Mouse (Mus musculus) heart, adult 11 months (tissue): ENCODE results near the gene Fam161a.

Experiments
- DNase-seq: peaks from one replicate; pipeline ENCODE4 v3.0.0; 2022

The Fam161a gene

DNA sequence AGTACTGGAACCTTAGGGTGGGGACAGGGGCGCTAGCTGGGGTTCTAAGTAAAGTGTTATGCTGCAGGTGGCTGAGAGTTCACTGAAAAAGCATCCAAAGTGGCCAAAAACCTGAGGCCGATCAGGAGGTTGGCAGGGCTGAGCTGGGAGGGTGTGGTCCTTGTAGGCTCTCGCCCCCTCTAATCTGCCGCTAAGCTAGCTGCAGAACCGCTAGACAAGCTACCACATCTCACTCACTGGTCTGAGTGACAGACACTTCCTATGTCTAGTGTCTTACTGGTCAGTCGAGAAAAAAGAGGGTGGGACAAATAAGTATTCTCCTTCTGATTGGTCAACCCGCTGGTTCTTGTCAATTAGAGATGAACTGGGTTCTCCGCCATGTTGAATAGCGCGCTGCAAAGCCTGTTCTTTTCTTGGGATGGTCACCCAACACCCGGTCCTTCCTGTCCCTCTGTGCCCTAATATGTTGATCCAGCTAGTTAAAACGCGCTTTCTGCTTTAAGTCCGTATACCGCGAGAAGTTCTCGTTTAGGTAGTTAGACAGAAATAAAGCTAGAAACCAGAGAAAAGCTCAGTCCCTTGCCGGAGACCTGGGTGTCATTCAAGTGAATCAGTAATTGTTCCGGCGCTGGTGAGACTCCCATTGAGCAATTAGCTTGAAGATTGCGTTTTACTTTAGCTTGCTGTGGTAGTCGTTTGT is at the start of gene Fam161a:
Gene Fam161a (plus strand): TSS at position 51 of the 700 bp plus-strand sequence.
- peak; percentile 99 for DNase-seq

DNA sequence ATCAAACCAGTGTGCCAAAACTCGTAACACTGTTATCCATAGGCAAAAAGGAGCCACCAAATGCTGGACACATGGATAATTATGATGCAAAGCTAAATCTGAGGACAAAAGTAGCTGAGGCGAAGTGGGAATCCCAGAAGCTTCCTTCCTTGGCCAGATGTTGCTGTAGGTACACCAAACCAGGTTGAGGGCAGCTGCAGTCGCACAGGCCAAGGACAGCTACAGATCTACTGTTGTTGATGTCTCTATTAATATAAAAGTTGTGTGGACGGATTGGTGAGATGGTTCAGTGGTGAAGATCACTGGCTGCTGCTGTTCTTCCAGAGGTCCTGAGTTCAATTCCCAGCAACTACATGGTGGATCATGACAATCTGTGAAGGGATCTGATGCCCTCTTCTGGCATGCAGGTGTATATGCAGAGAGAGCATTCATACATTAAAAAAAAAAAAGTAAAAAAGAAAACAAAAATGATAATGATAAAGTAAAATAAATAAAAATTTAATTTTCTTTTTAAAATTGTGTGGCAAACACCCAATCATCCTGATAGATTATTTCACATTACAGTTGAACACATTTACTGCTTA is 49.4 kb upstream of the Fam161a start:
- DNase-seq = peak; percentile 51

DNA sequence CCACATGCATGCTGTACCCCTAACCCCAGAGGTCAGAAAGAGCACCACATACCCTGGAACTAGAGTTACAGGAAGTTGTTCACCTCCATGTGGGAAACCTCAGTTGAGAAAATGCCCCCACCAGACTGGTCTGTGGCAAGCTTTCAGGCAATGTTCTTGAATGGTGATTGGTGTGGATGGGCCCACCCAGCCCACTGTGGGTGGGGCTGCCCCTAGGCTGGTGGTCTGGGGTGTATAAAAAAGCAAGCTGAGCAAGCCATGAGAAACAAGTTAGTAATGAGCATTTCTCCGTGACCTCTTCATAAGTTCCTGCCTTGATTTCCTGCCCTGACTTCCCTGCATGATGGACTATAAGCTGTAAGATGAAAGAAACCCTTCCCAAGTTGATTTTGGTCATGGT is 45.2 kb upstream of the Fam161a start:
- peak; percentile 81 for DNase-seq

DNA sequence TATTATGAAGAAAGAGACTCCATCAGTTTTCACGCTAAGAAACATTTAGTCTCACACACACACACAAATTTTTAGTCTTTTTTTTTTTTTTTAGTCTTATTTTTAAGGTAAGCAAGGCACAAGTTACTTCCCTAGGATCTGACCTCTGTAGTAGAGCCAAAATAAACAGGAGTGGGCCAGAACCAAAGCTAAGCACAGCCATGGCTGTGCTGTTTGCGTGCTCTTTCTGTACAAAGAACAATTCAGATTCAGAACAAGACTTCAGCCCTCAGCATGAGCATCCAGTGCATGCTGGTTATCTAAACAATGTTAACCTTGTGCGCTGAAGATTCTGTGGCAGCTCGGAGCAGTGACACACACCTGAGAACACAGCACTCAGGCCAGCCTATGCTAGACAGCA is 42.9 kb upstream of the Fam161a start:
- peak; percentile 64 for DNase-seq

DNA sequence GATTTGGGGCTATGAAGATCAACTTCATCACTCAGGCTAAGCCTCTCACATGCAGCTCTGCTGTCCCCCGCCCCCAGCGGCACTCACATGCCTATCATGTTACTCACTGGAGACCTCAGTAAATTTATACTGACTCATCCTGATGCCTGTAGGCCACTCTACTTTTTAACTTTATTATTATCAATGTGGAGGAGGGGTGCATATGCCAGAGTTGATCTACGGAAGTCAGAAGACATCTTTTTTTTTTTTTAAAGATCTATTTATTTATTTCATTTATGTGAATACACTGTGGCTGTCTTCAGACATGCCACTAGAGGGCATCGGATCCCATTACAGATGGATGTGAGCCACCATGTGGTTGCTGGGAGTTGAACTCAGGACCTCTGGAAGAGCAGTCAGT is 41.8 kb upstream of the Fam161a start:
- DNase-seq = peak; percentile 87

DNA sequence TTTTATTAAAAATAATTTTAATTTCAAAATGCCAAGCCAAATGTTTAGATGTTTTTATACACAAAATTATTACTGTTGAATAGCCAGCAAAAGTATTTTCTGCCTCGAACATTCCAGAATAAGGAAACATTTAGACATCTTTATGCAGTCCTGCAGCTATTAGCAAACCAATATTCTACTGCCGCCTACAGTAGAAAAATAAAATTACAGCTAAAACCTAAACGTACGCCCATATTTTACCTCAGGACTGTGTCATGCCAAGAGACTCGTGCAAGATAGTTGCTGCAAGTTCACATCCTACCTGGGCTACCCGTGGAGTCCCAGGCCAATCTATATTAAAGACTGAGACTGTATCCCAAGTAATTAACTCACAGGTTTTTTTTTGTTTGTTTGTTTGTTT is 37.8 kb upstream of the Fam161a start:
- DNase-seq = no peak

DNA sequence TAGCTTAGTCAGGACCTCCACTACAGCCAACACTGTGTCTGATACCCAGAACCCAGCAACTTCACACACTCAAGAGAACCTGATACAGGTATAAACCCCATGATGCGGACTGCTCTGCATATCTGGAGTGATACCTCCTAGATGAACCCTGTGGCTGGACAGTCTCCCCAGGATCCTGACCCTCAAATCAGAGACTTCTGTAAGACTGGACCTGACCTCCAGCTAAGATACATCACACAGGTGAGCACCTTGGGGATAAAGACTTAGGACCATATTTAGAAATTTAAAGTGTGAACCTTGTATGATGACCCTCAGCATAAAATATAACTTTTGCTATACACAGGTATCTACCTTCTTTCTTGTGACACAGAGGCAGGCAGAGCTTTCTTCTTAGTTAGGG is 36.8 kb upstream of the Fam161a start:
- DNase-seq = peak; percentile 64

DNA sequence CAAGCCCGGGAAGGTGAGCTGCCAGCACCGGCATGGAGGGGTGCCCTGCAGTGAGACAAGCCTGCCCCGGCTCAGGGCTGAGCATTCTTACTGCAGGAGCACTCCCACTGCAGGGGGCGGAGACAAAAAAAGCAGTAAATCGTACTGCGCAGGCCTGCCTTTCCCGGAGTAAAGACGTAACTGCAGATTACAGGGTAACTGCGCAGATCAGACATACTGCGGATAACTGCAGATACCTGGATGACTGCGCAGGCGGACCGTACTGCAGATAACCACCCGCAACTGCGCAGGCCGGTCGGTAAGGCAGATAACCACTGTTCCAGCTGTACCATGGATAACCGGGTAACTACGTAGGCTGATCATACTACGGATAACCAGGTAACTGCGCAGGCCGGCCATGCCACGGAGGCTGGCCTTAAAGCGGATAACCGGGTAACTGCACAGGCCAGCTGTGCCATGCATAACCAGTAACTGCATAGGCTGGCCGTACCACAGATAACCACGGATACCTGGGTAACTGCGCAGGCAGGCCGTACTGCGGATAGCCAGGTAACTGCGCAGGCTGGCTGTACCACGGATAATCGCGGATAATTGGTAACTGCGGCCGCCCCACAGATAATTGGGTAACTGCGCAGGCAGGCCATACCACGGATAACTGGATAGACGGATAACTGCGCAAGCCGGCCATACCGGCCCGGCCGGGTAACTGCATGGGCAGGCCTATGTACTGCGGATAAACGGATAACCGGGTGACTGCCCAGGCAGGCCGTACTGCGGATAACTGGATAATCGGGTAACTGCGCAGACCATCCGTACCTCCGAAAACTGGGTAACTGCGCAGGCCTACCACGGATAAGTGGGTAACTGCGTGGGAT is 35.3 kb upstream of the Fam161a start, which contains the start of gene Zrsr1:
Gene Zrsr1 (plus strand): TSS at position 171 of the 875 bp plus-strand sequence.
- DNase-seq = peak; percentile 98

DNA sequence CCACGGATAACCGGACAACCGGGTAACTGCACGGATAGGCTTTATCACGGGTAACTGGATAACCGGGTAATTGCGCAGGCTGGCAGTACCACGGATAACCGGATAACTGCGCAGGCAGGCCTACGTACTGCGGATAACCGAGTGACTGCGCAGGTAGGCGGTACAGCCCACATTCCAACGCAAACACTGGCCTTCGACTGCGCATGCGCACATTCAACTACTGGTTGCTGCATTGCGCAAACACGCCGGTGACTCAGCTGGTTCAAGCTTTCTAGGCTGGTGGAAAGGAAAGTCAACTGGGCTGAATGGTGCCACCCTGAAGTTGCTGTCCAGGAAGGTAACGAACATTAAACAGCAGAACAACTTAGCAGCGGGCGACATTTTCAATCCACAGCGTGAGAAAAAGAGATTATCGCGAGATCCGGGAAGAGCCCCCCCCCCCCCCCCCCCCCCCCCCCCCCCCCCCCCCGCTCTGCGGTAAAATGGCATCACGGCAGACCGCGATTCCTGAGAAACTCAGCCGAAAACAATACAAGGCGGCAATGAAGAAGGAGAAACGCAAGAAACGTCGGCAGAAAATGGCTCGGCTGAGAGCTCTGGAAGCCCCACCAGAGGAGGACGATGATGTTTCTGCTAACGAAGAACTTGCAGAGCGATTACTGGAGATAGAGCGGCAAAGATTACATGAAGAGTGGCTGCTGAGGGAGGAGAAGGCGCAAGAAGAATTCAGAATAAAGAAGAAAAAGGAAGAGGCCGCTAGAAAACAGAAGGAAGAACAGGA is 34.4 kb upstream of the Fam161a start:
- peak; percentile 99 for DNase-seq

DNA sequence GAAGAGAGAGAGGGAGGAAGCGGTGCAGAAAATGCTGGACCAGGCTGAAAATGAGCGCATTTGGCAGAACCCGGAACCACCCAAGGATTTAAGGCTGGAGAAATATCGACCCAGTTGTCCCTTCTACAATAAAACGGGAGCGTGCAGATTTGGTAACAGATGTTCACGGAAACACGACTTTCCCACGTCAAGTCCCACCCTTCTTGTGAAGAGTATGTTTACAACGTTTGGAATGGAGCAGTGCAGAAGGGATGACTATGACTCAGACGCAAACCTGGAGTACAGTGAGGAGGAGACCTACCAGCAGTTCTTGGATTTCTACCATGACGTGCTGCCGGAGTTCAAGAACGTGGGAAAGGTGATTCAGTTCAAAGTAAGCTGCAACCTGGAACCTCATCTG is 33.7 kb upstream of the Fam161a start:
- peak; percentile 79 for DNase-seq

DNA sequence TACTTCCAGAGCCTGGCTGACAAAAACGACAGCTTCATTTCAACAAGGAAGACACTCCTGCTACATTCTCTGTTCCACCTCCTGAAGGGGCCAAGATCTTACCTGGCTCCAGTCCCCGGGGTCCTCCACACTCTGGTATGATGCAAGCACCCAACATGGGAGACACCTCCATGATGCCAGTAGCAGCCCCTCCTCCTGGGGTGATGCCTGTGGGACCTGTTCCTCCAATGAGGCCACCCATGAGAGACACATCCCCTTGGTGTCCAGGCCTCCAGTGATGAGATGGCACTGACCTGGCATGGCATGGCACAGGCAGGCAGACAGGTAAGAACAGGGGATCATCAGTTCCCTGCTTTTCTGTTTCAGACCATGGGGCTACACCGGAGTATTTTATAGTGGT is 29.1 kb upstream of the Fam161a start:
- peak; percentile 89 for DNase-seq

DNA sequence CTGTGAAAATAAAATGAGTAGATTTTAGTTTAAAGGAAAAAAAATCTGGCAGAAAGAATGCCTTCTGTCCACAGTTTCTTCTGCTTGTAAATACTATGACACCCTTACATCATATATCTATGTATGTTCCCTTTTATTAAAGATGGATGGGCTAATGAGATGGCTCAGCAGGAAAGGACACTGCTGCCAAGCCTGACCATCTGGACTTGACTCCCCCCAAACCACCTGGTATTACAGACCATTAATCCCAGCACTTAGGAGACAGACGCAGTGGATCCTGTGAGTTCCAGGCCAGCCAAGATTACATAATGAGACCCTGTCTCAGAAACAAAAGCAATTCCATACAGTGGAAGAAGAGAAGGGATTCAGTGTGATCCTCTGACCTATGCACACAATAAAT is 28.6 kb upstream of the Fam161a start:
- DNase-seq = peak; percentile 72

DNA sequence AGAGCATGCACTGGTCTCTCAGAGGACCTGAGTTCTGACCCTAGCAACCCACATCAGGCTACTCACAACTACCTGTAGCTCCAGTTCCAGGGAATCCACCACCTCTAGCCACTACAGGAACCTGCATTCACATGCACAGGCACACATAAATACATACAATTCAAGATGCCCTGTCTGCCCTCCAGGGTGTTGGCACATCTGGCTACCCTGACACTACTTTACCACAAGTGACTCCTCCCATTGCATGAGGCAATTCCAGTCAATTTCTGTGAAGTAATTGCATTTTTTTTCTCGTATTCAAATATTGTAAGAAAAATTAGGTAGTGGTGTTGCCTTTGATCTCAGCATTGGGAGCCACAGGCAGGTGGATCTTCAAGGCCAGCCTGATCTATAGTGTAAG is 28.1 kb upstream of the Fam161a start:
- DNase-seq = peak; percentile 76

DNA sequence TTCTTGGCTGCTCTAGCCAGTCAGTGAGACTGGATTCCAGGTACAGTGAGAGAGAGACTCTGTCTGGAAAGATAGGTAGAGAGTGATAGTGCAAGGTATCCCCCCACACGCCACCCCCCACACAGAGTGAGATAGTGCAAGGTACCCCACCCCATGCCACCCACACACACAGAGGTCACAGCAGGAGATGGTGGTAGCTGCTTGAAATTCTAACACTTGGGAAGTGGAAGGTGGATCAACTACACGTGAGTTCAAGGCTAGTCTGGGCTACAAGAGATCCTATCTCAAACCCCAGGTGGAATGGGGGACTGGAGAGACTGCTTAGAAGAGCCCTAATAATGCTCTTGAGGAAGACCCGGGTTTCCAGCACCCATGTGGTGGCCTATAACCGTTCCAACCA is 26.3 kb upstream of the Fam161a start:
- DNase-seq = peak; percentile 85

DNA sequence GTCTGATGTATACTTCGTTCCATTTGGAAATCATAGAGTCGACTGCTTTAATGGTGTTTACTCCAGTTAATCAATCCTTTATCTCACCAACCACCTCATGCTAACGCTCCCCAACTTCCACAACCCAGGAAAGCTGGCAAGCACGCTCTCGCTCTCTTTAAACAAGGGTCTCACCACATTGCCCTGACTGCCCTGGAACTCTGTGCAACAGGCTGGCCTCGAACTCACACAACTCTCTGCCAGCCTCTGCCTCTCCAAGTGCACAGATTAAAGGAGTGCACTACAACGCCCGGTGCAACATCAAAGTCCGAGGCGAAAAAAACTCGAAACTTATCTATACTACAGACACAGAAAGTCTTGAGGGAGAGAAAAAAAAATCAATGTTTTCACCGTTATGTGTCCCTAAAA is 25.8 kb upstream of the Fam161a start:
- DNase-seq = peak; percentile 92

DNA sequence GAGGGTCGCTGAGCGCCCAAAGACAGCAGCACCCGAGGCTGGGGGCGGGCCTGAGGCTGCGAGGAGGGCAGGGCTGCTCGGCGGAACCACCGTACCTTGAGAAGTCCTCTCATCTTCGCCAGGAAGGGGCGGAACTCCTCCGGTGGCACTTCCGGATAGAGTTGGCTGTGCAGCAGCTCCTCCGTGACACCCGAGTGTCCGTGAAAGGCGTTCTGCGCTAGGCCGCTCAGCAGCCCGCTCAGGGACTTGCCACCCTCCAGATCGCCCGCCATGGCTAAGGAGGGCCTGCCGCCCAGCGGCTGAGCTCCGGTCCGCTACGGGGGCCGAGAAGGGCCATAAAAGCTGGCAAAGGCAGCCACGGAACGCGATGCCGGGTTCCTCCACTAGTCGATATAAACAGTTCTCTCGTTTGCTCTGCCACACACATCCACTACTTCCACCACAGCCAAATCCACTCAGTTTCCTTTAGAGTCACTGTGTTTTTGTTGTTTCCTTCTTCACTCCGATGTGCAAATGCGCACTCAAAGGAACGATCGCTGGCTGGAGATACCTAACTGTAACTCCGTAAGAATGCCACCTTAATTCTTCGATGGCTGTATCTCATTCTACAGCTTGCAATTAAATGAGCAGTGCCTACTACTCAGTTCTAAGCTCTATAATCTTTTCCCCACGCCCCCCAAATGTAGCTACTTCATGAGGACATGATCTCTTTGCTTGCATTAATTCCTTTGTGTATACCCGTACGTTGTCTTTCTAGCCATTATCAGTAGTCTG is 25.2 kb upstream of the Fam161a start, which contains the start of the genes Gm28048 and Commd1:
Gene Gm28048 (minus strand): TSS at position 107 of the 774 bp plus-strand sequence.
Gene Commd1 (minus strand): TSS at position 399 of the 774 bp plus-strand sequence.
- peak; percentile 99 for DNase-seq

DNA sequence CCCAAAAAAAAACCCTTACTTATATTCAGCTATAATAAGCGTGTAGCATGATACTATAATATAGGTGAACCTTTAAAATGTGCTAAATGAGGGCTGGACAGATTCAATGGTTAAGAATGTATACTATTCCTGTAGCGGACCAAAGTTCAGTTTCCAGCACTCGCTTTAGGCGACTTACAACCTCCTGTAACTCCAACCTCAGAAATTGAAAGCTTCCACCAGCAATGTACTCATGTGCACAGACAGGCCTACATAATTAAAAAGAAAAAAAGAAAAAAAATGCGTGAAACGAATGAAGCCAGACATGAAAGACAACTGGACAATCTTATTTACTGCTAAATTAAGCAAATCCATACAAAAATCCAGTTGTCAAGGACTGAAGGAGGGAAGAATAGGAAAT is 24.5 kb upstream of the Fam161a start:
- no peak for DNase-seq

DNA sequence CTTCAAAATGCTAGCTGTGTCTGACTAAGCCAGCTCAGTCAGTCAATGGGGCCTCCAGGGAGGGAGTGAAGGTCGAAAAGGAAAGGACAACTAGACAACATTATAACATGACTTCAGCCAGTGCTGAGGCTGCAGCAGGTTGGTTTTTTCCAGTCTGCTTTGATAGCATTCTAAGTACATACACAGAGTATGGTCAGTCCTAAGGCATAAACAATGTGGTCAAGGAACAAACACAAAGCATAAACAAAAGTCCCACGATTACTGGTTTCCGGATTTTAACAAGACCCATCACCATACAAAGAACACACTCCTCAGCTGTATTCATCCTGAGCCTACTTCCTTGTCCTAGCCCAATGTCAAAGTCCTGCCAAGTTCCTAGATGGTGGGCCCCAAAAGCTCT is 21.8 kb upstream of the Fam161a start:
- DNase-seq = peak; percentile 65

DNA sequence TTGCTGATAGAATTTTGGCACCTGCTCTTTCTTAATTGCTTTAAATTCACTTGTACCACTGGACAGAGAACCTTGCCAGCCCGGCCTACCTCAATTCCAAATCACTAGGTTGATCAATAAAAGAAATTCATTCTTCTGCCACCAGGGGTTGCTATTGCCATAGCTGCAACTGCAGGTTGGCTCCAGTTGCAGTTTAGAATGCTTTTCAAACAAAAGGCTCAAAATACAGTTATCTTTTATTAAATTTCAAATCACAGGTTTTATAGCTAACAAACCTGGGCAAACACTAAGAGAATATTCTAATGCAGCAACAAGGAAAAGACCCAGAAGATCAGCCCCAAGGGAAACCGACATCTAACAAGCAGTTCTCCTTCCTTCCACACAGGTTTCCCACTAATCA is 20.0 kb upstream of the Fam161a start:
- DNase-seq = peak; percentile 74

DNA sequence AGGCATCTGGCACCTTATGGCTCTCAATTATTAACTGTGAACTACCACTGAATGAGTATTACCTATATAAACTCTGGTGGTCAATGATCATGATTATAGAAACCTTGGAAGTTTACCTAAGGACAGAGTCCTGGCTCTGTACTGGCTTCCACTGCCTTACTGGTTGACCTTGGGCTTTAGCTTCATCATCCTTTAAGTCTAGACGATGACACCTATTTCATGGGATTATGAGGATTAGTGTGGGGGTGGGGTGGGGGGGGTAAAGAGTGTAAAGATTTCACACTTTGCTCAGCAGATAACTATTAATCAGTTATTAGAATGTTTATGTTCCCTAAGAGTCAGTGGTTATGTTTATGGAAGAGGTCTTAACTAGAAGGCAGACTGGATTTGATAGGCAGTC is 17.5 kb upstream of the Fam161a start:
- peak; percentile 66 for DNase-seq

DNA sequence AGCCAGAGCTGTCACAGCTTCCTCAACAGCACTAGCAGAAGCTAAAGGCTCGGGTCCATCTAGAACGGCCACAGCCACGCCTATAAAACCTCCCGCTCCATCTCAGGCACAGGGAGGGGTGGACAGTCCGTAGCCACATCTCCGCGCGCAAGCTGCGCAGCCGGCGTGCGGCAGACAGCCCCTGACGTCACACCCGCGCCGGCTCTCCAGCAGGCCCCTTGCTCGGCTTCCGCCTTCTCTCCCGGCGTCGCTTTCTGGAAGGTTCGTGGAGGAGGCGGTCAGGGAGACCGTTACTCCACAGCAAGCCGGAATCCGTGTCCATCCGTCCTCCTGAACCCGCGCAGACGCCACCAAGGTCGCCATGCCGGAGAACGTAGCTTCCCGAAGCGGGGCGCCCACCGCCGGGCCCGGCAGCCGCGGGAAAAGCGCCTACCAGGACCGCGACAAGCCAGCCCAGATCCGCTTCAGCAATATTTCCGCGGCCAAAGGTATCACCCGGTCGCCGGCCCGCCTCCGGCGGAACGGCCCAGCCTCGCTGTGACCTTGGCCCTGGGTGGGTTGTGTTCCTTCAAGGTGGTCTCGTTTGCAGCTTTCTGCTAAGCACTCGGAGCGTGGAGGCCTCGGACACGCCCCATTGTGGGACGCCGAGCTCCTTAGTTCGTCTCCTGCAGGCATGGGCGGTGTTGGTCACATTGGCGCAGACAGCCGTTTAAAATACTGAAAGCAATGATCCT is 16.8 kb upstream of the Fam161a start, which contains the start of gene Cct4:
Gene Cct4 (plus strand): TSS at position 127 of the 734 bp plus-strand sequence.
- DNase-seq = peak; percentile 99
